Mouse (Mus musculus): ENCODE results near the gene Rps6ka5. TPM values are rescaled to one million over a fixed set of nuclear protein-coding genes. Genes with fewer than 3 reads are reported as not detected.
A peak's percentile ranks its signal among the peaks of the same experiment; 100 is the strongest.

Gene Rps6ka5
- polyA plus RNA-seq, 1 experiment from 2014 or later, result 13.7 TPM

DNA sequence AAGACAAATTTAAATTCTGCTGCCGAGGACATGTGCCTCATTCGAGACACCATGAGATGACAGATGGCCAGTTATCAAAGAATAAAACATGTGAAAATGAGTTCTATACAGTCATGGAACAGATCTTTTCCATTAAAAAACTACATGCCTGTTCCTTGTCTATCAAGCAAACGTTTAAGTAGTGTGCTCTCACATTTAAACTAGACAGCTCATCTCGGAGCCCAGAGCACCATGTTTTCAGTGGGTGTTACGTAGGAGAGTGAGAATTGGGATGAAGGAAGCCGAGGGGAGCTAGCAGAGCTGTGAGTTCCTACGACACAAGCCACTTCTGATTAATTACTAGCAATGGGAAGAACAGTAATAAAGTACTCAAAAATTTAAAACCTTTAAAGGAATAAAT, 158.0 kb downstream of the Rps6ka5 start:
- Histone ChIP-seq H3K9me3 (no peaks in the 10 kb centered on the region), H3K36me3 (peaks cover 6% of the 10 kb centered on the region; the same call in 1 of the 2 replicates), H3K4me2 (replicated peaks) (no peak overlapping the region), H3K4me3 (no peak overlapping the region), H3K9ac (replicated peaks) (no peak overlapping the region), H3K27ac (replicated peaks) (0 out of 2 replicates have a peak overlapping the region, but pooled peaks have one; percentile 5), H3K4me1 (no peaks in the 10 kb centered on the region), H3K27me3 (no peaks in the 10 kb centered on the region)
- WGBS, result 70% methylated on average over 7 of the region's 7 CpGs
- no peak for ATAC-seq (replicated peaks)

DNA sequence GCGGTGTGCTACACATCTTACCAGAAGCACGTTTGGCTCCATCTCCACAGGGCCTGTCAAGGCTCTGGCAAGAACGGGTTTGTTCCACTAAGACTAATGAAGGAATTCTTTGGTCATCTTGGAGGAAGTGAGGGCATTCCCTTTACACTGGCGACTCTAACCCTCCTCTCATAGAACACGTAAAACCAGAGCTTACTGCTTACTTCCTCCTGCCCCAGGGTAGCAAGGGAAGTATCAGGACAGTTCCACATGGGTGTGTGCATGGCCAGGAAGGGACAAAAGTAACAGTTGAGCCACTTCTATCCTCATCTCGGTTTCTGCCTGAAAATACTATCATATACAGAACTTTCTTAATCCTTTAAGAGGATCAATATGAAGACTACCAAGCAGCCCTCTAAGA, 158.7 kb downstream of the Rps6ka5 start:
- WGBS, result 89% methylated on average over 6 of the region's 6 CpGs
- no peak overlapping the region for H3K4me2 ChIP-seq (replicated peaks)
- no peak overlapping the region for H3K4me3 ChIP-seq
- no peak for ATAC-seq (replicated peaks)
- H3K27me3 ChIP-seq, result no peaks in the 10 kb centered on the region
- H3K4me1 ChIP-seq, result no peaks in the 10 kb centered on the region
- H3K9me3 ChIP-seq, result no peaks in the 10 kb centered on the region
- H3K27ac ChIP-seq (replicated peaks), result no peak overlapping the region
- peaks cover 9% of the 10 kb centered on the region; the same call in 1 of the 2 replicates for H3K36me3 ChIP-seq
- no peak overlapping the region for H3K9ac ChIP-seq (replicated peaks)

DNA sequence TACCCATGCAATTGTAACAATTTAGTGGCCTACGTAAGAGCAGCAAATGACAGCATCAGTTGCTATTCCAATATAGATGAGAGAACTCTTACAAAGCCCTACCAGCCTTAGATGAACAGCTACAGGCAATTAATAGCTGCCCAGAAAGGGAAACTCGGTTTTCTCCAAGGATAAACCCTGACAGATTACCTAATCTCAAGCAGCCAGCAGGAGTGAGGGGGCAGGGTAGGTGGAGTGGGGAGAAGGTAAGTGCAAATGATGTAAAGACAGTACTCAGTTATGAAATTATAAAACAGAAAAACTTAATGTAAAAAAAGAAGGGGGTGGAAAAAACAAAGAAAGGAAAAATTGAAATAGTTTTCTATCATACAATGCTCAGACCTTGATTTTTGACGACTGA, 159.2 kb downstream of the Rps6ka5 start:
- Histone ChIP-seq H3K4me1 (no peaks in the 10 kb centered on the region), H3K36me3 (peaks cover 8% of the 10 kb centered on the region; the same call in 1 of the 2 replicates), H3K9me3 (no peaks in the 10 kb centered on the region), H3K27ac (replicated peaks) (no peak overlapping the region), H3K9ac (replicated peaks) (no peak overlapping the region), H3K4me2 (replicated peaks) (no peak overlapping the region), H3K27me3 (no peaks in the 10 kb centered on the region), H3K4me3 (no peak overlapping the region)
- WGBS, result 82% methylated on average over 3 of the region's 3 CpGs
- no peak for ATAC-seq (replicated peaks)

DNA sequence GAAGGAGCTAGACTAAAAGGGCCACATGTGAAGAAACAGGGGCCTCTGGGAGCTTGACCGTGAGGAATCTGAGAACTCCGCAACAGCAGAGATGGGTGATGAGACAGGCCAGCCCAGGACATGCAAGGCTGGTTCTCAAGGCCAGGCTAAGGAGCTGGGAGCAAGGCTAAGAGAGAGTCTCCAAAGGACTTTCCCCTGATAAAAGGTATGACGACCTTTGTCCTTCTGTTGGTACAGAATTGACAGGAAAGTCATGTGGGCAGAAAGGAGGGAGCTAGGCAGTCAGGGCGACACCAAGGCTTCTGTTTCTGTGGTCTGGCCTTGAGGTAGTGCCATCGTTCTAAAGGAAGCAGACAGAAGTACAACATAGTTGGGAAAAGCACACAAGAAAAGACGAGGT, 173.1 kb downstream of the Rps6ka5 start:
- Histone ChIP-seq H3K4me1 (no peaks in the 10 kb centered on the region), H3K36me3 (peaks cover 16% of the 10 kb centered on the region), H3K27me3 (no peaks in the 10 kb centered on the region), H3K9ac (replicated peaks) (no peak overlapping the region), H3K9me3 (no peaks in the 10 kb centered on the region), H3K4me3 (no peak overlapping the region), H3K27ac (replicated peaks) (no peak overlapping the region), H3K4me2 (replicated peaks) (no peak overlapping the region)
- no peak for ATAC-seq (replicated peaks)
- WGBS, result 85% methylated on average over 6 of the region's 6 CpGs

DNA sequence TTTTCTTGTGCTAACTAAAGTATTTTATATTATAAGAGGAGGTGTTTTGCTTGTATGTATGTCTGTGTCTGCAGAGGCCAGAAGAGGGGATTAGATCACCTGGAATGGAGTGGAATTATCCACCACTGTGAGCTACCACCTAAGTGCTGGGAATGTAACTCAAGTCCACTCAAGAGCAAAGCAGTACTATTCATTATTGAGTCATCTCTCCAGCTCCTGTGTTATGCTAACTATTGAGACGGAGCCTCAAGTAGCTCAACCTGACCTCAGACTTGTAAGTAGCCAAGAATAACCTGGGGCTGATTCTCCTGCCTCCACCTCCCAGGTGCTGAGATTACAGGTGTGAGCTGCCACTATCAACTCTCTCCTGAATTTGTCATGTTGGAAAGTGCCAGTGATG, 174.8 kb downstream of the Rps6ka5 start:
- no peaks in the 10 kb centered on the region for H3K27me3 ChIP-seq
- no peaks in the 10 kb centered on the region for H3K9me3 ChIP-seq
- H3K9ac ChIP-seq (replicated peaks), result no peak overlapping the region
- no peaks in the 10 kb centered on the region for H3K4me1 ChIP-seq
- peaks cover 16% of the 10 kb centered on the region for H3K36me3 ChIP-seq
- H3K4me2 ChIP-seq (replicated peaks), result no peak overlapping the region
- WGBS, result 86% methylated on average over 1 of the region's 1 CpGs
- no peak for ATAC-seq (replicated peaks)
- no peak overlapping the region for H3K27ac ChIP-seq (replicated peaks)
- H3K4me3 ChIP-seq, result no peak overlapping the region

DNA sequence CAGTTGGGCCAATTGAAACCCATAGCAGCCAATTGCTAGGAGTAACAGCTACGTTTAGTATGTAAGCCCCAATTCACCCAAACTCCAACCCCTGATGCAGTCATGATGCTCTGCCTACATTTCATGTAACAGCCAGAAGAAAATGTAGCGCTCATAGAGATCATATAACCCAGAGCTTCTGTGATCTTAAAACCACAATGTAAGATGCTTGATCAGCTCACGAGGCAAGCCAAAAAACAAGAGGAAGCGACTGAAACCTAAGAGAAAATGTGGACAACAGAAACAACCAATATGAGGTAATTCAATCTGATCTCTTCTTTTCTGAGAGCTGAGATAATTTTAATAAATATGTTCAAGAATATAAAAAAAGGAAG, 182.6 kb downstream of the Rps6ka5 start:
- H3K36me3 ChIP-seq, result 0 out of 2 replicates have a peak, but pooled peaks cover 2% of the 10 kb centered on the region
- H3K9me3 ChIP-seq, result no peaks in the 10 kb centered on the region
- no peak overlapping the region for H3K4me2 ChIP-seq (replicated peaks)
- no peaks in the 10 kb centered on the region for H3K27me3 ChIP-seq
- 90% methylated on average over 4 of the region's 4 CpGs for WGBS
- ATAC-seq (replicated peaks), result no peak
- no peak overlapping the region for H3K9ac ChIP-seq (replicated peaks)
- no peak overlapping the region for H3K27ac ChIP-seq (replicated peaks)
- no peaks in the 10 kb centered on the region for H3K4me1 ChIP-seq
- H3K4me3 ChIP-seq, result no peak overlapping the region

DNA sequence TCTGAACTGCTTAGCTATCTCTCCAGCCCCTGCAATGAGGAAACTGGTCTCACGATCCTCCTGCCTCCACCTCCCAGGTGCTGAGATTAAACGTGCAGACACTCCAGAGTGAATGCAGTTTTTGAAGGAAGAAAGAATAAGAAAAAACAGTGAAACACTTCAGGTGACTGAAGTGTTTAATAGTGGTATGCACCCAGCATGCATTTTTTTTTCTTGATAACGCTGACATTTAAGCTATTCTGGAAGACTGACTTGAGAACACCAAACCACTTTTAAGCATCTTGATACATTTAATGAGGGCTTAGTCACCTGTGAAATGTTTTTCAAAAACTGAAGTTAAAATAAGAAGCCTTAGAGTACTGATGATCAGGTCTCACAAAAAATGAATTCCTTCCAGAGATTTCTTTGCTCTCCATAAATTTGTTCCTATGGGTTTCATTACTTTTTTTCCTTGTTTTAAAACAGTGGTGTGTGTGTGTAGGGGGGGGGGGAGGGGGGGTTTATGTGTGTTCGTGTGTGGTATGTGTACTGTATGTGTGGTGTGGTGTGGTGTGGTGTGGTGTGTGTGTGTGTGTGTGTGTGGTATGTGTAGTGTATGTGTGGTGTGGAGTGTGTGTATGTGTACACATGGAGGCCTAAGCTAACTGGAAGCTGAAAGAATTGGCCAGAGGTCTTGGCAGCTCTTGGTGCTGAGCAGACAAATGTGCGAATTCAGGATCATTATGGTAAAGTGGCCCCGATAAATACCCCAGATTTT, 183.2 kb downstream of the Rps6ka5 start:
- H3K4me3 ChIP-seq, result no peak overlapping the region
- H3K36me3 ChIP-seq, result no peaks in the 10 kb centered on the region
- no peak overlapping the region for H3K4me2 ChIP-seq (replicated peaks)
- H3K4me1 ChIP-seq, result no peaks in the 10 kb centered on the region
- no peaks in the 10 kb centered on the region for H3K9me3 ChIP-seq
- H3K27ac ChIP-seq (replicated peaks), result no peak overlapping the region
- WGBS, result 75% methylated on average over 6 of the region's 6 CpGs
- no peaks in the 10 kb centered on the region for H3K27me3 ChIP-seq
- H3K9ac ChIP-seq (replicated peaks), result no peak overlapping the region
- ATAC-seq (replicated peaks), result no peak

DNA sequence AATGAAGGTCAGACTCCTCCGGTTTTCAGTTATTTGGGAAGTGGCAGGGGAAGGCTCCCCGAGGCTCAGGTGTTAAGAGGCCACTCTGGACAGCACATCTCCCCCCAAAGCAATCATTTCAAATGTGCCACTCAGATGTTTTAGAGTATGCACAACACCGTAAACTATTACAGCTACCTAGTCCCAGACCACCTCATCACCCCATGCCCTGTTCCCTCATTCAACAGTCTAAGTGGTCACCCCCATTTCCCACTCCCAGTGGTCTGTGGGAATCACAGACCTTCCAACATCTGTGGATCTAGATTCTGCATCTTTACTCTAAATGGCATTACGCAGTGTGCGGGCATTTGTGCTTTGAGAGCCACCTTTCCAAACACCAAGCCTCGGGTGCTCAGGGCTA, 184.3 kb downstream of the Rps6ka5 start:
- Histone ChIP-seq H3K27me3 (no peaks in the 10 kb centered on the region), H3K27ac (replicated peaks) (no peak overlapping the region), H3K9me3 (no peaks in the 10 kb centered on the region), H3K36me3 (no peaks in the 10 kb centered on the region), H3K9ac (replicated peaks) (no peak overlapping the region), H3K4me3 (no peak overlapping the region), H3K4me2 (replicated peaks) (no peak overlapping the region), H3K4me1 (no peaks in the 10 kb centered on the region)
- 86% methylated on average over 6 of the region's 6 CpGs for WGBS
- no peak for ATAC-seq (replicated peaks)

DNA sequence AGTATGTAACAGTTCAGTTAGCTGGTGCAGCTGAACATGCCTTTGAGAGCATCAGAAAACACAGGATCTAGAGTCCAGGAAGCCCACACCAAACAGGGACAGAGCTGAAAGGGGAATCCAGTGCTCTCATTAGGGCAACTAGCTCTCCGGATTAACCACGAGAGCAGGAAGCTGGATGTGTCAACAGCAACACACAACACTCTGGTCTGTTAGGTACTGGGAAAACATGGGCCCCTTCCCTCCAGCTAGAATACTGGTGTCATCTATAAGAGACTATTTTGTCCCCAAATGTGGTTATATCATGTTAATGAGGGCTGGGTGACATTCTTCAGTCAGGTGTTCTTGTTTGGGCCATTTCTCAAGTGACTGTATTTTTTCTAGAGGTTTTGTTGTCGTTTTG, 184.7 kb downstream of the Rps6ka5 start:
- H3K27me3 ChIP-seq, result no peaks in the 10 kb centered on the region
- WGBS, result 41% methylated on average over 3 of the region's 3 CpGs
- no peak for ATAC-seq (replicated peaks)

DNA sequence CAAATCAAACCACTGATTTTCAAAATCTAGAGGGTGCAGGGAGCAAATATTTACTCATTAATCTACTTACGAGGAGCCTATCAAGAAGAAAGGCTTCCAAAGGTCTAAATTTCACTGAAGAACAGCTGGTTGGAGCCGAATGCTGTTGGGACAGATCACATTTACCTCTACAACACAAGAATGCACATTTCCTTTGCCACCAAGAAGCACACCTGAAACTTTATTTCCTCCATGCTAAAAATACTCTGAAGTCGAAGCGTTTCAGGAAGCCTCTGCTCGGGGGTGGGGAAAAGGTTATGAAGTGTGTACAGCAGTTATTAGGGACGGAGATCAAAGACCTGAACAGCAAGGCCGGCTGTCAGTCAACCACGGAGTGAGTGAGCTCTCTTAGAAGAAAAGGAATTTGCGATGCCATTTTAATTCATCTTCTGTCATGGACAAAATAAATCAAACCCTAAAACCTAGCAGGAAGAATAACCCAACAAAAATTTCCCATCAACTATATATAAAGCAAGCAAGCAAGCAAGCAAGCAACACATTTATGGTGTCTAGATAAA, 187.5 kb downstream of the Rps6ka5 start:
- Histone ChIP-seq H3K4me1 (no peaks in the 10 kb centered on the region), H3K27ac (replicated peaks) (no peak overlapping the region), H3K4me3 (no peak overlapping the region), H3K9ac (replicated peaks) (no peak overlapping the region), H3K4me2 (replicated peaks) (no peak overlapping the region), H3K9me3 (no peaks in the 10 kb centered on the region), H3K27me3 (no peaks in the 10 kb centered on the region), H3K36me3 (no peaks in the 10 kb centered on the region)
- no peak for ATAC-seq (replicated peaks)
- WGBS, result 74% methylated on average over 9 of the region's 9 CpGs

More for the DNA sequence above, 184.7 kb downstream of the Rps6ka5 start:
- Histone ChIP-seq H3K4me1 (no peaks in the 10 kb centered on the region), H3K4me2 (replicated peaks) (no peak overlapping the region), H3K27ac (replicated peaks) (no peak overlapping the region), H3K9ac (replicated peaks) (no peak overlapping the region), H3K36me3 (no peaks in the 10 kb centered on the region), H3K4me3 (no peak overlapping the region), H3K9me3 (no peaks in the 10 kb centered on the region)

DNA sequence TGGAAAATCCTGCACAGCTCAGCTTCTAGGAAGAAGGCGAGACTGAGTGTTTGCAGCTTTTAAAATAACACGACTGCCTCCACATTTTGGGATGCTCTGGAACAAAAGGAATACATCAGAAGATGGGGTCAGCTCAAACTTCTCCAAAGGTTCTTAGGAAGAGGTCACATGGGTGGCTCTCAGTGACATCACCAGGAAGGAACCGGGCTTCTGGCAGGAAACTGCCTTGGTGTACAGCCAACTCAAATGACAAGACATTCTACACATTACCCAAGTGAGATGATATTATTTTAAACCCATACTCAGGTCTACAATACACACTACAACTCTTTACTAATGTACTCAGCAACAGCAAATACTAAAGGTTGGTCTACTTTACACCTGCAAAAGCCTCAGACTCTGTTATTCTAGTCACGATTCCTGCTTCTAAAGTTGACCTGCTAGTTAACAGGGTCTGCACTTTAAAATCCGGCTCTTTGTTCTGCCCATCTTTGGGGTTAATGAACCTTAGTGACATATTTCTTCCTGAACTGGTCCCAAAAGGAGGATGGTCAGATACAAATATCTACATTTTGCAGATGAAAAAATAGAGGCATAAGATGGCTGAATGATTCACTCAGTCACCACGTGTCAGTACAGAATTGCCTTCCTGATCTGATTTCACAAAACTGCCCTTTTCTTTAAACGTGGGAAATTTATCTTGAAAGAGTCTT, 188.2 kb downstream of the Rps6ka5 start:
- WGBS, result 71% methylated on average over 7 of the region's 7 CpGs
- no peak for ATAC-seq (replicated peaks)
- H3K9me3 ChIP-seq, result no peaks in the 10 kb centered on the region

DNA sequence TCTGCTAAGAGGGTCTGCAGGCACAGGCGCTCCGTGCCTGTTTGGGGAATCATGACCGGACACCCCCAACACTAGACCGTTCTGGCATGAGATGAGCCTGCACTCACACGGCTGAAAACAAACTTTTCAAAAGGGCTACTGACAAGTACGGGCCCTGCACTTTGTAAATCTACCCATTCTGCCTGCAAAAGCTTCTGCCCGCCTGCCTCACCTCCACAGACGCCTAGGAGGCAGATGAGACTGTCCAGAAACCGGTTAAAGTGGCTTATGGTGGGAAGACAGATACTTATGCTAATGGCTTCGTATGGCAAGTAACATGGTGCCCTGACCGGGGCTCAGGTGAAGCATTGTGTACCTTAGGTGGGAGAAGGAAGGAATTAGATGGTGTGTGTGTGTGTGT, 189.7 kb downstream of the Rps6ka5 start:
- Histone ChIP-seq H3K4me3 (no peak overlapping the region), H3K27me3 (no peaks in the 10 kb centered on the region), H3K4me1 (no peaks in the 10 kb centered on the region), H3K9ac (replicated peaks) (no peak overlapping the region), H3K4me2 (replicated peaks) (no peak overlapping the region), H3K36me3 (no peaks in the 10 kb centered on the region), H3K9me3 (no peaks in the 10 kb centered on the region), H3K27ac (replicated peaks) (no peak overlapping the region)
- no peak for ATAC-seq (replicated peaks)
- 91% methylated on average over 11 of the region's 11 CpGs for WGBS

More for the DNA sequence above, 188.2 kb downstream of the Rps6ka5 start:
- Histone ChIP-seq H3K27ac (replicated peaks) (no peak overlapping the region), H3K4me1 (no peaks in the 10 kb centered on the region), H3K4me3 (no peak overlapping the region), H3K4me2 (replicated peaks) (no peak overlapping the region), H3K27me3 (no peaks in the 10 kb centered on the region), H3K36me3 (no peaks in the 10 kb centered on the region), H3K9ac (replicated peaks) (no peak overlapping the region)

Measured in forebrain, embryonic 15.5 days (tissue).